Mouse (Mus musculus) liver, embryonic 14.5 days (tissue): ENCODE measurements around the gene Tep1. TPM values are rescaled to one million over a fixed set of nuclear protein-coding genes. Genes with fewer than 3 reads are reported as not detected.

ENCODE experiments used
- ATAC-seq: fragments of 200-750 bp; cut with Nextera tagmentation; 2 replicates; pipeline ENCODE4 v1.8.0; 2017; ENCODE audit warnings: moderate number of reproducible peaks, mild to moderate bottlenecking, moderate library complexity; ENCODE audit not compliant: insufficient read depth
- DNase-seq, 3 experiments: peaks; one replicate each; pipeline ENCODE4 v3.0.0-alpha.2; 2012 to 2013; ENCODE audit warnings: low read depth in 3 of 3, low spot score in 3 of 3
- H3K27ac ChIP-seq: fragments of 300-500 bp; sonication (generic); 2 replicates; pipeline ENCODE4 v1.5.1; 2014; ENCODE audit warnings: moderate library complexity, mild to moderate bottlenecking, control low read depth, inconsistent platforms
- H3K27me3 ChIP-seq: fragments of 300-500 bp; sonication (generic); 2 replicates; pipeline ENCODE4 v1.6.1; 2014; ENCODE audit warnings: mild to moderate bottlenecking, low read length, moderate library complexity; ENCODE audit not compliant: control insufficient read depth, insufficient read depth
- H3K36me3 ChIP-seq: fragments of 300-500 bp; sonication (generic); replicated peaks from 2 replicates; pipeline ENCODE4 v1.6.1; 2014; ENCODE audit warnings: low read depth; ENCODE audit not compliant: control insufficient read depth, insufficient read depth
- H3K4me1 ChIP-seq, 2 experiments: fragments of 200-500 bp in 1 of 2; fragments of 300-500 bp in 1 of 2; sonication (generic) in 1 of 2; replicated peaks; 2 replicates each; pipeline ENCODE4 v1.6.1; 2012 to 2014; ENCODE audit warnings: antibody characterized with exemption in 1 of 2, inconsistent platforms in 1 of 2, low read length in 1 of 2; ENCODE audit not compliant: control insufficient read depth in 2 of 2, insufficient read depth in 2 of 2
- H3K4me2 ChIP-seq: fragments of 300-500 bp; sonication (generic); 2 replicates; pipeline ENCODE4 v1.6.1; 2014; ENCODE audit warnings: low read depth, mild to moderate bottlenecking, control low read depth, moderate library complexity
- H3K4me3 ChIP-seq, 2 experiments: fragments of 200-500 bp in 1 of 2; fragments of 300-500 bp in 1 of 2; sonication (generic) in 1 of 2; 2 replicates each; pipeline ENCODE4 v1.5.1; 2012 to 2014; ENCODE audit warnings: low read depth in 2 of 2, low read length in 2 of 2, mild to moderate bottlenecking in 2 of 2, control low read depth in 1 of 2, inconsistent platforms in 1 of 2, moderate library complexity in 1 of 2; ENCODE audit not compliant: insufficient read depth in 1 of 2
- H3K9ac ChIP-seq: fragments of 300-500 bp; sonication (generic); replicated peaks from 2 replicates; pipeline ENCODE4 v1.6.1; 2014; ENCODE audit warnings: mild to moderate bottlenecking, control low read depth, moderate library complexity
- H3K9me3 ChIP-seq: fragments of 300-500 bp; sonication (generic); 2 replicates; pipeline ENCODE4 v1.6.1; 2016; ENCODE audit warnings: low read length, mixed read lengths; ENCODE audit not compliant: control insufficient read depth
- CTCF ChIP-seq: IDR thresholded peaks from 2 replicates; pipeline ENCODE4 v1.5.1; 2016; ENCODE audit warnings: antibody characterized with exemption, low read depth, control low read depth
- EP300 ChIP-seq: IDR thresholded peaks from 2 replicates; pipeline ENCODE4 v1.6.1; 2016; ENCODE audit warnings: antibody characterized with exemption, low read depth
- WGBS: fragments of 180-500 bp; shearing (Covaris S2); extraction: QIAGEN DNeasy Blood & Tissue Kit; methylation state at CpG from one replicate; pipeline ENCODE4 v1.1.7; 2014; ENCODE audit not compliant: insufficient replicate concordance; 5-methylcytosine and 5-hydroxymethylcytosine counted together
- polyA plus RNA-seq, 2 experiments: library from polyadenylated mRNA; depleted of rRNA in 1 of 2; stranded (reverse) in 1 of 2; unstranded in 1 of 2; fragments of >200 nt; fragmentation: Nextera tagmentation in 1 of 2; extraction: Ambion mirVana in 1 of 2; gene quantifications; 2 replicates each; pipeline versions ENCODE4 v1.2.1 to v1.2.3; 2012 to 2014

Gene Tep1
- polyA plus RNA-seq, 2 experiments: 2.2 to 3.0 TPM

GRCm38 (mm10) chr14:50837236-50837635 is 33.1 kb downstream of the Tep1 start:
- WGBS: 51% methylated on average over 6 of the region's 6 CpGs
- Histone ChIP-seq H3K9ac (no peak overlapping the region), H3K27me3 (no peaks in the 10 kb centered on the region), H3K27ac (no peak overlapping the region), H3K4me2 (no peak overlapping the region), H3K4me3 (no peak overlapping the region), H3K9me3 (no peaks in the 10 kb centered on the region), H3K36me3 (no peaks in the 10 kb centered on the region), H3K4me1 (no peaks in the 10 kb centered on the region)
- DNase-seq (no peak), ATAC-seq (no peak)
- no peak for TF ChIP-seq EP300
- peak; percentile 54 for TF ChIP-seq CTCF

GRCm38 (mm10) chr14:50834435-50834834 is 35.9 kb downstream of the Tep1 start:
- Histone ChIP-seq H3K9me3 (no peaks in the 10 kb centered on the region), H3K4me3 (no peak overlapping the region), H3K27me3 (no peaks in the 10 kb centered on the region), H3K36me3 (no peaks in the 10 kb centered on the region), H3K4me2 (no peak overlapping the region), H3K9ac (no peak overlapping the region), H3K27ac (no peak overlapping the region), H3K4me1 (no peaks in the 10 kb centered on the region)
- WGBS: 35% methylated on average over 2 of the region's 2 CpGs
- no peak for ATAC-seq
- DNase-seq: no peak
- TF ChIP-seq CTCF (no peak), EP300 (no peak)

GRCm38 (mm10) chr14:50833964-50834363 is 36.4 kb downstream of the Tep1 start:
- H3K4me1 ChIP-seq: no peaks in the 10 kb centered on the region
- H3K9ac ChIP-seq: no peak overlapping the region
- no peak overlapping the region for H3K4me3 ChIP-seq
- H3K9me3 ChIP-seq: no peaks in the 10 kb centered on the region
- H3K27me3 ChIP-seq: no peaks in the 10 kb centered on the region
- DNase-seq (peak in 1 of 3 experiments; percentile 17), ATAC-seq (peak; percentile 51; the same call in 1 of the 2 replicates)
- TF ChIP-seq CTCF (no peak), EP300 (no peak)
- WGBS: 42% methylated on average over 10 of the region's 10 CpGs
- H3K27ac ChIP-seq: no peak overlapping the region
- H3K4me2 ChIP-seq: no peak overlapping the region
- no peaks in the 10 kb centered on the region for H3K36me3 ChIP-seq

- 64% methylated on average over 3 of the region's 3 CpGs for WGBS
- TF ChIP-seq CTCF: no peak
- no peak for TF ChIP-seq EP300
- Histone ChIP-seq H3K4me2 (no peak overlapping the region), H3K36me3 (no peaks in the 10 kb centered on the region), H3K27me3 (no peaks in the 10 kb centered on the region), H3K27ac (no peak overlapping the region), H3K4me1 (no peaks in the 10 kb centered on the region), H3K9ac (no peak overlapping the region), H3K9me3 (no peaks in the 10 kb centered on the region), H3K4me3 (no peak overlapping the region)
- DNase-seq: no peak
- ATAC-seq: no peak
Observed at GRCm38 (mm10) chr14:50829878-50830277, 40.5 kb downstream of the Tep1 start.

- WGBS: 72% methylated on average over 4 of the region's 4 CpGs
- no peak overlapping the region for H3K4me3 ChIP-seq
- TF ChIP-seq CTCF (no peak), EP300 (no peak)
- H3K4me1 ChIP-seq: 0 out of 4 replicates have a peak, but pooled peaks cover 0 to 2% of the 10 kb centered on the region in 2 experiments
- DNase-seq (no peak), ATAC-seq (no peak)
- peaks cover 2% of the 10 kb centered on the region; the same call in 1 of the 2 replicates for H3K36me3 ChIP-seq
- H3K27ac ChIP-seq: no peak overlapping the region
- no peaks in the 10 kb centered on the region for H3K9me3 ChIP-seq
- H3K4me2 ChIP-seq: no peak overlapping the region
- no peak overlapping the region for H3K9ac ChIP-seq
- H3K27me3 ChIP-seq: no peaks in the 10 kb centered on the region
Observed at GRCm38 (mm10) chr14:50826579-50826978, 43.8 kb downstream of the Tep1 start.
